Mouse (Mus musculus) MEL (cell line): ENCODE measurements around the gene AU040320. TPM values are rescaled to one million over a fixed set of nuclear protein-coding genes. Genes with fewer than 3 reads are reported as not detected.

Experiments
- DNase-seq: peaks from one replicate; pipeline ENCODE4 v3.0.0; 2011; ENCODE audit warnings: low read depth, low spot score
- H3K27ac ChIP-seq: 2 replicates; pipeline ENCODE4 v1.5.1; 2012; ENCODE audit warnings: low read depth, mild to moderate bottlenecking, control low read depth, low read length, moderate library complexity; ENCODE audit not compliant: control insufficient read depth
- H3K27me3 ChIP-seq, 2 experiments: fragments of 150-350 bp in 1 of 2; sonication (generic) in 1 of 2; 2 replicates each; pipeline ENCODE4 v1.6.1; 2012; ENCODE audit warnings: low read length in 2 of 2, mild to moderate bottlenecking in 2 of 2, improper control_type of control experiment in 1 of 2, moderate library complexity in 1 of 2; ENCODE audit not compliant: insufficient read depth in 2 of 2, control insufficient read depth in 1 of 2
- H3K36me3 ChIP-seq, 2 experiments: 2 replicates each; pipeline ENCODE4 v1.6.1; 2012 to 2014; ENCODE audit warnings: low read length in 2 of 2, improper control_type of control experiment in 1 of 2, inconsistent platforms in 1 of 2, mild to moderate bottlenecking in 1 of 2; ENCODE audit not compliant: insufficient read depth in 2 of 2, control insufficient read depth in 1 of 2
- H3K4me1 ChIP-seq, 2 experiments: fragments of 150-350 bp in 1 of 2; sonication (generic) in 1 of 2; 2 replicates each; pipeline ENCODE4 v1.6.1; 2012; ENCODE audit warnings: low read length in 2 of 2, improper control_type of control experiment in 1 of 2, mild to moderate bottlenecking in 1 of 2; ENCODE audit not compliant: insufficient read depth in 2 of 2, control insufficient read depth in 1 of 2
- H3K4me3 ChIP-seq, 2 experiments: fragments of 150-350 bp in 1 of 2; sonication (generic) in 1 of 2; 2 replicates each; pipeline ENCODE4 v1.5.1; 2012; ENCODE audit warnings: low read depth in 2 of 2, low read length in 2 of 2, mild to moderate bottlenecking in 2 of 2, moderate library complexity in 2 of 2, control low read depth in 1 of 2, improper control_type of control experiment in 1 of 2; ENCODE audit not compliant: control insufficient read depth in 1 of 2, insufficient read depth in 1 of 2
- H3K79me2 ChIP-seq: 2 replicates; pipeline ENCODE4 v1.6.1; 2012; ENCODE audit warnings: mild to moderate bottlenecking, low read length, moderate library complexity; ENCODE audit not compliant: control insufficient read depth, poor library complexity, insufficient read depth
- H3K9ac ChIP-seq: 2 replicates; pipeline ENCODE4 v1.6.1; 2012; ENCODE audit warnings: low read depth, mild to moderate bottlenecking, control low read depth, low read length, moderate library complexity; ENCODE audit not compliant: control insufficient read depth, poor library complexity, severe bottlenecking
- H3K9me3 ChIP-seq: fragments of 150-350 bp; sonication (generic); replicated peaks from 2 replicates; pipeline ENCODE4 v1.6.1; 2012; ENCODE audit warnings: mild to moderate bottlenecking, low read length, improper control_type of control experiment, moderate library complexity; ENCODE audit not compliant: insufficient read depth
- BHLHE40 ChIP-seq: IDR thresholded peaks from 2 replicates; pipeline ENCODE4 v1.6.1; 2012; ENCODE audit warnings: low read depth, mild to moderate bottlenecking, inconsistent platforms, low read length, improper control_type of control experiment, borderline replicate concordance
- CHD1 ChIP-seq: IDR thresholded peaks from 2 replicates; pipeline ENCODE4 v1.6.1; 2012; ENCODE audit warnings: low read depth, mild to moderate bottlenecking, inconsistent platforms, low read length, improper control_type of control experiment
- CHD2 ChIP-seq: IDR thresholded peaks from 2 replicates; pipeline ENCODE4 v1.6.1; 2011; ENCODE audit warnings: low read length, improper control_type of control experiment
- CTCF ChIP-seq, 3 experiments: IDR thresholded peaks in 2 of 3; conservative IDR thresholded peaks in 1 of 3; 2 replicates each; pipeline ENCODE4 v1.5.1; 2011 to 2012; ENCODE audit warnings: low read length in 3 of 3, low read depth in 2 of 3, mild to moderate bottlenecking in 2 of 3, improper control_type of control experiment in 1 of 3, inconsistent platforms in 1 of 3, mixed read lengths in 1 of 3, moderate library complexity in 1 of 3; ENCODE audit not compliant: control insufficient read depth in 1 of 3, insufficient read depth in 1 of 3, poor library complexity in 1 of 3, severe bottlenecking in 1 of 3
- E2F4 ChIP-seq: IDR thresholded peaks from 2 replicates; pipeline ENCODE4 v1.6.1; 2011; ENCODE audit warnings: low read depth, low read length, improper control_type of control experiment, borderline replicate concordance
- GATA1 ChIP-seq: IDR thresholded peaks from 2 replicates; pipeline ENCODE4 v1.6.1; 2011; ENCODE audit warnings: low read depth, low read length, improper control_type of control experiment
- HCFC1 ChIP-seq: IDR thresholded peaks from 2 replicates; pipeline ENCODE4 v1.6.1; 2012; ENCODE audit warnings: low read depth, mild to moderate bottlenecking, inconsistent platforms, low read length, improper control_type of control experiment, moderate library complexity
- JUND ChIP-seq: IDR thresholded peaks from 2 replicates; pipeline ENCODE4 v1.6.1; 2011; ENCODE audit warnings: low read depth, mild to moderate bottlenecking, improper control_type of control experiment, low read length
- KAT2A ChIP-seq: conservative IDR thresholded peaks from 2 replicates; pipeline ENCODE4 v1.6.1; 2012; ENCODE audit warnings: low read depth, low read length, improper control_type of control experiment, inconsistent platforms
- MAFK ChIP-seq: IDR thresholded peaks from 2 replicates; pipeline ENCODE4 v1.6.1; 2011; ENCODE audit warnings: low read depth, mild to moderate bottlenecking, low read length, improper control_type of control experiment, borderline replicate concordance
- MAX ChIP-seq: IDR thresholded peaks from 2 replicates; pipeline ENCODE4 v1.6.1; 2011; ENCODE audit warnings: low read length, improper control_type of control experiment
- MAZ ChIP-seq: IDR thresholded peaks from 2 replicates; pipeline ENCODE4 v1.6.1; 2012; ENCODE audit warnings: low read depth, mild to moderate bottlenecking, inconsistent platforms, low read length, improper control_type of control experiment
- MXI1 ChIP-seq: IDR thresholded peaks from 2 replicates; pipeline ENCODE4 v1.6.1; 2011; ENCODE audit warnings: mild to moderate bottlenecking, low read depth, low read length, improper control_type of control experiment
- MYB ChIP-seq: IDR thresholded peaks from 2 replicates; pipeline ENCODE4 v1.6.1; 2011; ENCODE audit warnings: mild to moderate bottlenecking, low read depth, low read length, improper control_type of control experiment
- MYC ChIP-seq: IDR thresholded peaks from 2 replicates; pipeline ENCODE4 v1.6.1; 2011; ENCODE audit warnings: low read depth, mild to moderate bottlenecking, low read length, improper control_type of control experiment, moderate library complexity
- NELFE ChIP-seq: IDR thresholded peaks from 2 replicates; pipeline ENCODE4 v1.6.1; 2011; ENCODE audit warnings: low read depth, low read length, improper control_type of control experiment
- NRF1 ChIP-seq: IDR thresholded peaks from 2 replicates; pipeline ENCODE4 v1.6.1; 2014; ENCODE audit warnings: low read depth, mild to moderate bottlenecking, inconsistent platforms, low read length, improper control_type of control experiment, moderate library complexity; ENCODE audit not compliant: poor library complexity, insufficient read depth, severe bottlenecking
- POLR2A ChIP-seq, 2 experiments: IDR thresholded peaks; 2 replicates each; pipeline ENCODE4 v1.6.1; 2011 to 2012; ENCODE audit warnings: low read length in 2 of 2, mild to moderate bottlenecking in 2 of 2, control low read depth in 1 of 2, improper control_type of control experiment in 1 of 2, low read depth in 1 of 2, moderate library complexity in 1 of 2; ENCODE audit not compliant: control insufficient read depth in 1 of 2, insufficient read depth in 1 of 2, poor library complexity in 1 of 2
- POLR2AphosphoS2 ChIP-seq: IDR thresholded peaks from 2 replicates; pipeline ENCODE4 v1.6.1; 2011; ENCODE audit warnings: low read length, improper control_type of control experiment
- RAD21 ChIP-seq: IDR thresholded peaks from 2 replicates; pipeline ENCODE4 v1.6.1; 2011; ENCODE audit warnings: mild to moderate bottlenecking, low read depth, low read length, improper control_type of control experiment
- SIN3A ChIP-seq: IDR thresholded peaks from 2 replicates; pipeline ENCODE4 v1.6.1; 2012; ENCODE audit warnings: low read length, improper control_type of control experiment, inconsistent platforms
- SMC3 ChIP-seq: IDR thresholded peaks from 2 replicates; pipeline ENCODE4 v1.6.1; 2011; ENCODE audit warnings: low read depth, low read length, improper control_type of control experiment
- TBP ChIP-seq: IDR thresholded peaks from 2 replicates; pipeline ENCODE4 v1.8.0; 2011; ENCODE audit warnings: low read depth, low read length, improper control_type of control experiment
- TCF12 ChIP-seq: IDR thresholded peaks from 2 replicates; pipeline ENCODE4 v1.6.1; 2014; ENCODE audit warnings: low read depth, mild to moderate bottlenecking, inconsistent platforms, low read length, improper control_type of control experiment, moderate library complexity
- UBTF ChIP-seq: IDR thresholded peaks from 2 replicates; pipeline ENCODE4 v1.6.1; 2012; ENCODE audit warnings: low read depth, mild to moderate bottlenecking, inconsistent platforms, low read length, improper control_type of control experiment, moderate library complexity, borderline replicate concordance; ENCODE audit not compliant: insufficient read depth
- USF1 ChIP-seq: IDR thresholded peaks from 2 replicates; pipeline ENCODE4 v1.6.1; 2014; ENCODE audit warnings: low read depth, mild to moderate bottlenecking, inconsistent platforms, low read length, improper control_type of control experiment, moderate library complexity
- ZKSCAN1 ChIP-seq: IDR thresholded peaks from 2 replicates; pipeline ENCODE4 v1.6.1; 2012; ENCODE audit warnings: low read depth, mild to moderate bottlenecking, inconsistent platforms, low read length, improper control_type of control experiment, moderate library complexity
- ZMIZ1 ChIP-seq: IDR thresholded peaks from 2 replicates; pipeline ENCODE4 v1.6.1; 2012; ENCODE audit warnings: low read depth, mild to moderate bottlenecking, inconsistent platforms, low read length, improper control_type of control experiment, moderate library complexity
- ZNF384 ChIP-seq: IDR thresholded peaks from 2 replicates; pipeline ENCODE4 v1.6.1; 2012; ENCODE audit warnings: low read depth, mild to moderate bottlenecking, inconsistent platforms, low read length, improper control_type of control experiment
- polyA plus RNA-seq, 2 experiments: library from polyadenylated mRNA; stranded (reverse) in 1 of 2; unstranded in 1 of 2; fragments of >175 nt in 1 of 2; fragments of >200 nt in 1 of 2; gene quantifications; 2 replicates each; pipeline versions ENCODE4 v1.2.1 to v1.2.4; 2012; ENCODE audit warnings: low replicate concordance in 2 of 2, low read depth in 1 of 2; ENCODE audit not compliant: insufficient read length in 2 of 2, insufficient read depth in 1 of 2, missing spikeins in 1 of 2
- total RNA-seq: library from RNA; depleted of rRNA; stranded (reverse); fragments of 300-350 nt; gene quantifications from 2 replicates; pipeline ENCODE4 v1.2.3, GENCODE M21; 2012

Gene AU040320
- total and polyA plus RNA-seq, 3 experiments: 10.2 to 17.1 TPM; not detected in 1

- peaks cover 0 to 10% of the 10 kb centered on the region in 2 experiments; a peak in 2 of 4 replicates for H3K36me3 ChIP-seq
- no peak overlapping the region for H3K9ac ChIP-seq
- no peak for DNase-seq
- H3K27me3 ChIP-seq: no peaks in the 10 kb centered on the region
- no peaks in the 10 kb centered on the region for H3K4me1 ChIP-seq
- no peak overlapping the region for H3K27ac ChIP-seq
- H3K79me2 ChIP-seq: no peaks in the 10 kb centered on the region
- H3K9me3 ChIP-seq: no peaks in the 10 kb centered on the region
- H3K4me3 ChIP-seq: no peak overlapping the region
- TF ChIP-seq USF1 (no peak), UBTF (no peak), MYC (no peak), TCF12 (no peak), ZMIZ1 (no peak), SIN3A (no peak), MXI1 (no peak), ZNF384 (no peak), MAZ (no peak), POLR2A (IDR thresholded peaks at IDR 0.05; ENCODE audit: control insufficient read depth in 1 of 2, insufficient read depth in 1 of 2, low read depth in 1 of 2, low read length in 2 of 2, poor library complexity in 1 of 2) (no peak), HCFC1 (no peak), ZKSCAN1 (no peak), JUND (no peak), RAD21 (no peak), CHD2 (no peak), CTCF (IDR thresholded peaks at IDR 0.05 in 2 of 3, conservative IDR thresholded peaks at IDR 0.05 in 1 of 3; ENCODE audit: control insufficient read depth in 1 of 3, insufficient read depth in 1 of 3, low read depth in 2 of 3, low read length in 3 of 3, poor library complexity in 1 of 3, severe bottlenecking in 1 of 3) (no peak), NRF1 (no peak)
These were observed 46.5 kb upstream of the AU040320 start for GRCm38 (mm10) chr4:126706630-126707438.

DNA sequence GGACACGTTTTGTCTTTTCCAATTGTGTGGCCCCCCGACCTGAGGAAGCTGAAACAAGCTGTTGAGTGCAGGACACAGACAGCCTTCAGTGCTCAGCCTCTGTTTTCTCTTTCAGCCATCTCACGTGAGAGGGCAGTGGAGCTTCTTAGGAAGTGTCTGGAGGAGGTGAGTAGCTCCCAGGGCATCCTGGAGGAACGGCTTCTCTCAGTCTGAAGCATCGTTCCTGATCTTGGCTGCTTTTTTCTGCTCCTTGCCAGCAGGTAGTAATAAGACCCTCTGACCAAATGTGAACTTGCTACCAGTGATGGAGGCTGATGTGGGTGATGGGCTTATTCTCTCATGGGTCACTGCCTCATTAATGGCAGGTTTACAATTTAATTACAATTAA lies 45.9 kb upstream of the AU040320 start:
- Histone ChIP-seq H3K79me2 (no peaks in the 10 kb centered on the region), H3K9me3 (no peaks in the 10 kb centered on the region), H3K27ac (no peak overlapping the region), H3K4me1 (no peaks in the 10 kb centered on the region), H3K36me3 (peaks cover 0 to 10% of the 10 kb centered on the region in 2 experiments; a peak in 2 of 4 replicates), H3K4me3 (no peak overlapping the region), H3K27me3 (no peaks in the 10 kb centered on the region), H3K9ac (no peak overlapping the region)
- no peak for DNase-seq
- no peak for TF ChIP-seq POLR2AphosphoS2
- no peak for TF ChIP-seq E2F4
- TF ChIP-seq MAX: no peak
- no peak for TF ChIP-seq NELFE
- no peak for TF ChIP-seq POLR2A (IDR thresholded peaks at IDR 0.05; ENCODE audit: control insufficient read depth in 1 of 2, insufficient read depth in 1 of 2, low read depth in 1 of 2, low read length in 2 of 2, poor library complexity in 1 of 2)
- no peak for TF ChIP-seq GATA1
- TF ChIP-seq MYC: no peak
- TF ChIP-seq JUND: no peak
- TF ChIP-seq MXI1: no peak
- no peak for TF ChIP-seq BHLHE40
- TF ChIP-seq CHD1: no peak
- no peak for TF ChIP-seq TBP
- TF ChIP-seq MAFK: no peak
- no peak for TF ChIP-seq TCF12
- no peak for TF ChIP-seq SMC3
- no peak for TF ChIP-seq CTCF (IDR thresholded peaks at IDR 0.05 in 2 of 3, conservative IDR thresholded peaks at IDR 0.05 in 1 of 3; ENCODE audit: control insufficient read depth in 1 of 3, insufficient read depth in 1 of 3, low read depth in 2 of 3, low read length in 3 of 3, poor library complexity in 1 of 3, severe bottlenecking in 1 of 3)
- TF ChIP-seq KAT2A: no peak
- no peak for TF ChIP-seq UBTF
- no peak for TF ChIP-seq MYB
- no peak for TF ChIP-seq NRF1
